Mouse (Mus musculus) activated CD4-positive, CD25-positive, alpha-beta regulatory T cell, adult 4 months (primary cell): Measurements from ENCODE around the gene Btbd35f10. TPM values are rescaled to one million over a fixed set of nuclear protein-coding genes. Genes with fewer than 3 reads are reported as not detected.
"Not testable (repeated sequence)": the region's sequence is repeated elsewhere in the genome, so short reads cannot be mapped to it uniquely, and the experiment has no call there.

Experiments used
- ATAC-seq: one replicate; pipeline ENCODE4 v1.8.0; 2017
- polyA plus RNA-seq, 2 experiments: library from polyadenylated mRNA; unstranded; fragments of 100-300 nt; shearing (Covaris generic); gene quantifications; one replicate each; pipeline ENCODE4 v1.2.1; 2017

Btbd35f10 gene
- polyA plus RNA-seq, result not detected

GRCm38 (mm10) chrX:3752785-3753184 lies at the start of gene Btbd35f10:
TSS of gene Btbd35f10 (minus strand) at chrX:3752885.
- not testable (repeated sequence) for ATAC-seq

Other genes with a start within 250 kb of the Btbd35f10 start
- gene Btbd35f18, start 52.7 kb downstream of the Btbd35f10 start, polyA plus RNA-seq, result not detected
- not detected for gene Btbd35f16, start 204.1 kb upstream of the Btbd35f10 start, polyA plus RNA-seq